In the genomic region with DNA sequence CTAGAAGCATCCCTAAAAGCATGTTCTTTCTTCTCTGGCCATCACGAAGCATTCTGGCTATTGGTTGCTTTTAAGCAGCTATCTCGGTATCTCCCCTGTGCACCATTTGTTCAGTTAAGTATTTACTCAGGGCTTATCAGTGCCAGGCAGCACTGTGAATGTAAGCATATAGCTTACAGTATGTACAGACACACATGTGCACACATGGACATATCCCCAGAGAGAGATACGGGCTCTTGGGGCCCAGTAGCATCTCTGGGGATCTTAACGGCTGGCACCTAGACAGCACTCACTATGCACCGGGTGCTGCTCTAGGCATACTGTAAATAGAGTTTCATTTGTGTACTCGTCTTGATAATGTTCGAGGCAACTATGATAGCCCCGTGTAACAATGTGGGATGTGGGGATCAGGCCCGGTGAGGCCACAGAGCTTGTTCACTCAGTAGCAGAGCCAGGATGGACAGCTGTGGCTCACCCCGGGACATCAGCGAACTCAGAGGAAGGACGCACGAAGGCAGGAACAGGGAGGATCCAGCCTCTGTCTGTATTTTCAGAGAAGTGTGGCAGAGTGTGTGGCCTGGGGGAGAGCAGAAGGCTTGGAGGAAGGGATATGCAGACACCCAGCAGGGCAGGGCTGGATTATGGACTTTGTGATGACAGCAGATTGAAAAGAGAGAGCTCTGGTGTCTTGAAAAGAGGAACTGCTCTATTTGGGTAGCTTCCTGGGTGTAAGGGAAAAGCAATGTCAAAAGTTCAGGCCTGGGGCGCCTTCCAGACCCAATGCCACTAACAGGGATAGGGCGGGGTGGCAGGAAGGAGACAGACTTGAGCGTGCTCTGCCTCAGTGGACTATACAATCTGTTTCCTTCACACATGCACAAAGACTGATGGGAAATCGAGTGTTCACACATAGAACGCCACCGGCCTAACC, we compare ENCODE assay signal across 10 mouse cellular contexts. TPM values are rescaled to one million over a fixed set of nuclear protein-coding genes. Genes with fewer than 3 reads are reported as not detected.
DNase-seq lines count a peak whose midpoint lies in the region; TF ChIP-seq lines count a peak whose summit lies in the region.
"Had no signal": no experiment of that assay in that cellular context is flagged by ENCODE, and none has a peak within 500 bp of the region (broad histone marks: within the 10 kb centered on the region; RNA-seq: fewer than 3 reads in every experiment).

No protein-coding gene starts in this region.

- no peak for TF ChIP-seq CTCF in bone marrow macrophage, adult 2 months (IDR thresholded peaks at IDR 0.05; ENCODE audit: low read depth, low read length)

- peak overlapping the region; percentile 75 for H3K27ac ChIP-seq in bone marrow macrophage, adult 2 months (ENCODE audit: insufficient read depth, low read depth, low read length)
- H3K27ac ChIP-seq: hindbrain, embryonic 12.5 days had no signal

- DNase-seq in ES-CJ7 (ENCODE audit: low read depth, low spot score) = peak; percentile 33
- DNase-seq in liver = peak; percentile 83
- DNase-seq in monocyte, adult 2 months (ENCODE audit: low read depth in 1 of 2, low spot score in 2 of 2) = peak; percentile 61 to 62
- no peak for DNase-seq in adrenal gland, adult 2 months
- no peak for DNase-seq in MN1 (ENCODE audit: low spot score)
- no peak for DNase-seq in left cerebral cortex, adult 11 months (ENCODE audit: low spot score)
- DNase-seq: cerebellum, adult 8-10 months had no signal

- TF ChIP-seq POLR2A in bone marrow macrophage, adult 2 months (IDR thresholded peaks at IDR 0.05; ENCODE audit: borderline replicate concordance, low read depth, low read length) = no peak

- H3K4me1 ChIP-seq in bone marrow macrophage, adult 2 months (ENCODE audit: control insufficient read depth, insufficient read depth, low read length) = peaks cover 39% of the 10 kb centered on the region
- H3K4me1 ChIP-seq: hindbrain, embryonic 12.5 days had no signal

- H3K4me3 ChIP-seq in bone marrow macrophage, adult 2 months (ENCODE audit: insufficient read depth, low read length) = no peak overlapping the region
- H3K4me3 ChIP-seq: hindbrain, embryonic 12.5 days; myocyte had no signal

RNA-seq across cellular contexts. Expression of gene Lyve1, which starts 57.6 kb away (rescaled TPM):
- not detected in 2 replicates for polyA plus RNA-seq in bone marrow macrophage, adult 2 months (2012; ENCODE audit: insufficient read depth, insufficient read length, missing spikeins)
- 10 to 100 TPM in 1 of 2 experiments, 1 to 10 TPM in 1; 9.7 to 12.5 TPM for total RNA-seq in adrenal gland, adult 2 months (2021)
- polyA plus RNA-seq in adrenal gland, adult 2 months (2012; rRNA removed) = 4.0 and 4.9 TPM in 2 replicates
- polyA plus RNA-seq: myocyte had no signal

Comparison
In these comparisons a context has a peak if more than half of its experiments do, and no peak if none do; other contexts are left out.
1. DNase-seq: peak in ES-CJ7 (single experiment), liver (single experiment) and monocyte, adult 2 months (2 of 2); none in adrenal gland, adult 2 months (single experiment), MN1 (single experiment) and left cerebral cortex, adult 11 months (single experiment).